Comparison of ENCODE assay signal across 20 mouse cellular contexts in the genomic region with DNA sequence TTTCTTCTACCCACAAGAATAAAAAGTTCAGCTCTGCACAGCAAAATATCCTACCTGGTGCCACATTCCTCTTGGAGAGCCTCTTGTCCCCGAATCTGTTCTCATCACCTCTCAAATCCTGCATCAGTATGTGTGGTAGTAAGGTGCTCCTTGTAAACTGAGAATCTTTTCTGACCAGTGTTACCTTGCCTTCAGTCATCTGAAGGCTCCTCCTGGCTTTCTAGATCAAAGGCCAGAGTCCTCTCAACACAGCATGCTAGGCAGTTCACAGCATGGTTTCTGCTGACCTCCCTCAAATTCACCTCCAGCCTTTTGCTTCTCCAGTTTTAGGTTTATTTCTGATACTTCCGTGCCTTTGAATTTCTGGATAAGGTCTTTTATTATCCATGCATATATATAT.
"Had no signal": no experiment of that assay in that cellular context is flagged by ENCODE, and none has a peak within 500 bp of the region (broad histone marks: within the 10 kb centered on the region; RNA-seq: fewer than 3 reads in every experiment).

No protein-coding gene starts in this region.

- DNase-seq: forebrain, postnatal 0 days; gastrocnemius, postnatal 14 days; gastrocnemius, postnatal 36 days; heart, adult 18-20 months; heart, postnatal 10 days; heart, postnatal 36 days; kidney, adult 11 months; kidney, postnatal 14 days; layer of hippocampus, adult 9-11 months; layer of hippocampus, postnatal 36 days; left cerebral cortex, postnatal 4 days had no signal

- H3K4me2 ChIP-seq: heart, embryonic 12.5 days; hindbrain, embryonic 13.5 days; hindbrain, embryonic 15.5 days; limb, embryonic 13.5 days; limb, embryonic 15.5 days; liver, embryonic 12.5 days had no signal

- ATAC-seq: forebrain, postnatal 0 days; hindbrain, postnatal 0 days; liver, embryonic 12.5 days had no signal

- H3K9me3 ChIP-seq: heart, embryonic 10.5 days; hindbrain, embryonic 13.5 days; hindbrain, embryonic 15.5 days; limb, embryonic 15.5 days had no signal

- H3K27me3 ChIP-seq: heart, embryonic 12.5 days; hindbrain, embryonic 13.5 days; hindbrain, embryonic 15.5 days; limb, embryonic 13.5 days; limb, embryonic 15.5 days; liver, embryonic 12.5 days had no signal

- H3K4me3 ChIP-seq: heart, embryonic 10.5 days; heart, embryonic 12.5 days; hindbrain, embryonic 13.5 days; hindbrain, embryonic 15.5 days; limb, embryonic 13.5 days; limb, embryonic 15.5 days; liver, embryonic 12.5 days had no signal

- H3K27ac ChIP-seq: heart, embryonic 10.5 days; hindbrain, embryonic 13.5 days; hindbrain, embryonic 15.5 days; hindbrain, postnatal 0 days; limb, embryonic 13.5 days; limb, embryonic 15.5 days; liver, embryonic 12.5 days; liver, embryonic 14.5 days had no signal

- H3K9ac ChIP-seq: forebrain, postnatal 0 days; heart, embryonic 12.5 days; hindbrain, embryonic 13.5 days; hindbrain, embryonic 15.5 days; limb, embryonic 13.5 days; limb, embryonic 15.5 days; liver, embryonic 12.5 days; liver, embryonic 14.5 days had no signal

- H3K4me1 ChIP-seq: heart, embryonic 12.5 days; hindbrain, embryonic 13.5 days; hindbrain, embryonic 15.5 days; liver, embryonic 12.5 days had no signal

- H3K36me3 ChIP-seq: heart, embryonic 10.5 days; heart, embryonic 12.5 days; hindbrain, embryonic 13.5 days; hindbrain, embryonic 15.5 days; limb, embryonic 13.5 days; limb, embryonic 15.5 days; liver, embryonic 12.5 days had no signal
